Mouse (Mus musculus): ENCODE measurements at regions not wholly inside any gene's neighbourhood (a gene's known extent, or its start where the extent isn't known, plus 50 kb on each side); places are given as distances from the start of the nearest gene placed in this dataset.

- no peak for ATAC-seq (replicated peaks; ENCODE audit: insufficient number of reproducible peaks, low FRiP score, low TSS enrichment, poor library complexity, severe bottlenecking)
These were observed 390.3 kb upstream of the Mctp2 start for GRCm38 (mm10) chr7:72696736-72697135.

GRCm38 (mm10) chr7:72703652-72704341, 397.4 kb upstream of the Mctp2 start:
- ATAC-seq (replicated peaks; ENCODE audit: insufficient number of reproducible peaks, low FRiP score, low TSS enrichment, poor library complexity, severe bottlenecking): no peak

- ATAC-seq (replicated peaks; ENCODE audit: insufficient number of reproducible peaks, low FRiP score, low TSS enrichment, poor library complexity, severe bottlenecking): no peak
These were observed 405.1 kb upstream of the Mctp2 start for GRCm38 (mm10) chr7:72711193-72712131.

GRCm38 (mm10) chr7:72715401-72715800, 409.0 kb upstream of the Mctp2 start:
- no peak for ATAC-seq (replicated peaks; ENCODE audit: insufficient number of reproducible peaks, low FRiP score, low TSS enrichment, poor library complexity, severe bottlenecking)

- ATAC-seq (replicated peaks; ENCODE audit: insufficient number of reproducible peaks, low FRiP score, low TSS enrichment, poor library complexity, severe bottlenecking): no peak
These were observed 409.6 kb upstream of the Mctp2 start for GRCm38 (mm10) chr7:72716051-72716450.

GRCm38 (mm10) chr7:72726214-72726854, 419.9 kb upstream of the Mctp2 start:
- ATAC-seq (replicated peaks; ENCODE audit: insufficient number of reproducible peaks, low FRiP score, low TSS enrichment, poor library complexity, severe bottlenecking): no peak

GRCm38 (mm10) chr7:72737792-72738191, 431.4 kb upstream of the Mctp2 start:
- ATAC-seq (replicated peaks; ENCODE audit: insufficient number of reproducible peaks, low FRiP score, low TSS enrichment, poor library complexity, severe bottlenecking): no peak

- no peak for ATAC-seq (replicated peaks; ENCODE audit: insufficient number of reproducible peaks, low FRiP score, low TSS enrichment, poor library complexity, severe bottlenecking)
These were observed 432.0 kb upstream of the Mctp2 start for GRCm38 (mm10) chr7:72738324-72738944.

GRCm38 (mm10) chr7:72742376-72742775, 436.0 kb upstream of the Mctp2 start:
- no peak for ATAC-seq (replicated peaks; ENCODE audit: insufficient number of reproducible peaks, low FRiP score, low TSS enrichment, poor library complexity, severe bottlenecking)

GRCm38 (mm10) chr7:72751501-72751917, 445.1 kb upstream of the Mctp2 start:
- no peak for ATAC-seq (replicated peaks; ENCODE audit: insufficient number of reproducible peaks, low FRiP score, low TSS enrichment, poor library complexity, severe bottlenecking)

- no peak for ATAC-seq (replicated peaks; ENCODE audit: insufficient number of reproducible peaks, low FRiP score, low TSS enrichment, poor library complexity, severe bottlenecking)
These were observed 446.7 kb upstream of the Mctp2 start for GRCm38 (mm10) chr7:72753053-72753559.

- ATAC-seq (replicated peaks; ENCODE audit: insufficient number of reproducible peaks, low FRiP score, low TSS enrichment, poor library complexity, severe bottlenecking): no peak
These were observed 456.3 kb upstream of the Mctp2 start for GRCm38 (mm10) chr7:72762711-72763110.

- no peak for ATAC-seq (replicated peaks; ENCODE audit: insufficient number of reproducible peaks, low FRiP score, low TSS enrichment, poor library complexity, severe bottlenecking)
These were observed 462.3 kb upstream of the Mctp2 start for GRCm38 (mm10) chr7:72768705-72769104.

GRCm38 (mm10) chr7:72774031-72774770, 467.8 kb upstream of the Mctp2 start:
- ATAC-seq (replicated peaks; ENCODE audit: insufficient number of reproducible peaks, low FRiP score, low TSS enrichment, poor library complexity, severe bottlenecking): no peak

GRCm38 (mm10) chr7:72774771-72775119, 468.3 kb upstream of the Mctp2 start:
- no peak for ATAC-seq (replicated peaks; ENCODE audit: insufficient number of reproducible peaks, low FRiP score, low TSS enrichment, poor library complexity, severe bottlenecking)

GRCm38 (mm10) chr7:72787306-72787705, 480.9 kb upstream of the Mctp2 start:
- no peak for ATAC-seq (replicated peaks; ENCODE audit: insufficient number of reproducible peaks, low FRiP score, low TSS enrichment, poor library complexity, severe bottlenecking)

- ATAC-seq (replicated peaks; ENCODE audit: insufficient number of reproducible peaks, low FRiP score, low TSS enrichment, poor library complexity, severe bottlenecking): no peak
These were observed 481.9 kb upstream of the Mctp2 start for GRCm38 (mm10) chr7:72788261-72788660.

- ATAC-seq (replicated peaks; ENCODE audit: insufficient number of reproducible peaks, low FRiP score, low TSS enrichment, poor library complexity, severe bottlenecking): no peak
These were observed 515.7 kb upstream of the Mctp2 start for GRCm38 (mm10) chr7:72822142-72822541.
